Mouse (Mus musculus) natural killer cell, adult 2 months (primary cell): Measurements from ENCODE around the gene Mapk1.
"Not testable (repeated sequence)": the region's sequence is repeated elsewhere in the genome, so short reads cannot be mapped to it uniquely, and the experiment has no call there.

Source experiments
- DNase-seq, 2 experiments: peaks; one replicate each; pipeline ENCODE4 v3.0.0; 2022; ENCODE audit warnings: low spot score in 2 of 2

Gene Mapk1

DNA sequence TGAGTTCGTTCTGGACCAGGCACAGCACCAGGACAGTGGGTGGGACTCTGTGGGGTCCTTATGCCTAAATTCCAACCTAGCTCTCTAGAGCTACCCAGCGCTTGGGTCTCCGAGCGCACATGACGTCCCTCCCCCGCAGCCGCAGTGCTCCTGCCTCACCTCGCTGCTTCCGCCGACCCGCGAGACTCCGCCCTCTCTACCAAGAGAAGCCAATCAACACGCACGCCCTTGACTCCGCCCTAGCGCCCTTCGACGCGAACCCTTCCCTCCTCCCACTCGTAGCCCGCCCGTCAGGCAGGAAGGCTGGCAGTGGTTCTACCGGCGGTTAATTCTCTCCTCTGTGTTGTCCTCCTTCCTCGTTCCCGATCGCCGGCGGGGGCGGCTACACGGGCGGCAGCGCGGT lies at the start of gene Mapk1:
TSS of gene Mapk1 (plus strand) at position 252 of the 403 bp plus-strand sequence.
- peak; percentile 90 to 94 for DNase-seq

DNA sequence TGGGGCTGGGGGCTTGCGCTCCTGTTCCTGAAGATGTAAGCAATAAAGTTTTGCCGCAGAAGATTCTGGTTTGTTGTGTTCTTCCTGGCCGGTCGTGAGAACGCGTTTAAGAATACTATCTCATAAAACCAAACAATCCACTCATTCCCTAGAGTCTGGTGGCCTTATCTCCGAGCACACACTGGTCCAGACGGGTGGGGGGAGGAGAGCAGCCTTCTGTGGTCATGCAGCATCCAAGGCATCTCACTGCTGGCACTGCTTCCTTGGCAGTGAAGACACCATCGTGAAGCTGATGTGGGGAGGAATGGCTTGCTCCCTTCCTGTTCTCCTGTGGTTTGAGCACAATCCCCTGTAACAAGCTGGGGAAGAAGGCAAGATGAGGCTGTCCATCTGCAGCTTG lies 43.6 kb upstream of the Mapk1 start:
- DNase-seq = no peak

DNA sequence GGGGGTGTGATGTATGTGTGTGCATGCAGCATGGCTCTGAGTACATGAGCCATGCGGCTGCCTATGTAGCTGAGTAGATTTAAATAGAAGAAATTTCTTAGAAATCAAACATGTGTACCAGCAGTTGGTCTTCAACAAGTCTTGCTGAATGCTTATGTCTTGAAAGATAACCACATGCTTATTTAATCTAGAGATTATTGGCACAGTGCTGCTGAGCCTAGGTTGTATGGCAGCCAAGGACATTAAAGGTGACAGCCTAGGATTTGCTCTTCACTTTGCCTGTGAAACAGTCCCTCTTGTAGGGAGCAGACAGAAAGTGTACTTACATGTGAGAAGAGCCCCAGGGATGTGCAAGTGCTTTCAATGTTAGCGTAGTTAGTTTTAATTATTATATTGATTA lies 42.1 kb upstream of the Mapk1 start:
- no peak for DNase-seq

DNA sequence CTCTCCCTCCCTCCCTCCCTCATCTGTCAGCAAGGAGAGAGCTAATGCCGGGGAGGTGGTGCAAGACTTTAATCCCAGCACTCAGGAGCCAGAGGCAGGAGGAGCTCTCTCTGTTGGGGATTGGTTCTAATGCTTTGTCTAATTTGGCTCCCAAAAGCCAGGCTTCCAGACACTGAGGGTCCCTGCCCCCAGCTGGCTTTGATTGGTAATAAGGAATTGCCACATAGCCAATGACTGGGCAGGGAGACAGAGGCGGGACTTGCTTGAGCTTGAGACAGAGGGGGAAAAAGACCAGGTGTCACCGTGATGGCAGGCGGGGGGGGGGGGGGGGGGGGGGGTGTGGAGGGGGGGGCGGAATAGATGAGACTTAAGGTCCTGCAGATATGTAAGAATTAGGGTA lies 24.6 kb upstream of the Mapk1 start:
- no peak for DNase-seq

DNA sequence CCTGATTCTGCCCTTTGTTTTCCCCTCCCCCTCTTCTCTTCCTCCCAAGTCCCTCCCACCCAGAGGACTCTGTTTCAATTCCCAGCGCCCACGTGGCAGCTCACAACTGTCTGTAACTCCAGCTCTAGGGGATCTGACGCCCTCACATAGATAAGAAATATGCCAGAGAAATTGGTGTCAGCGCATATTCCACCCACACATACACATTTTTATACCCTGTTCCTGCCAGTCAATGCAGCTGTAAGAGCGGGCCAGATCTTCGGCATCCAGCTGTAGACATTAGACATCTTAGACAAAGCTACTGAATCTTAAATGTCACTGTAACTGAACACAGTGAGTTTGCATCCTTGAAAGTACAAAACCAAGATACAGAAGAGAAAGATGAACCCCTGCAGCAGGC lies 23.3 kb upstream of the Mapk1 start:
- DNase-seq = no peak

DNA sequence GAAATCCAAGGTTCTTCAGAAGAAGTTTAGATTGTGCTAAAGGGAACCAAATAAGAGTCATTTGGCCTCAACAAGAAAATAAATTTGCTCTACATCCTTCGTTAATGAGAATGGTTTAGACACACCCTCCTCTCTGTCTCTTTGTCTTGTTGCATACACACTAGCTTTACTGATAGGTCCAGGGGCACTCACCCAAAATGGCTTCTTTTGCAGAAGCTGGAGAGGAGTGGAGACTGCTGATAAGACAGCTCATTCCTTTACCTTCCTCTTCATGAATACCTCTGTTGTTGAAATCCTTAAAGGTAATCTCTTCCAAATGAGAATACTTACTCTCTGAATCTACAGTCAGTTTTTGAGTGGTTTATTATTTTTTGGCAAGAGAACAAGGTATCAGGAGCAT lies 18.0 kb upstream of the Mapk1 start:
- no peak for DNase-seq

DNA sequence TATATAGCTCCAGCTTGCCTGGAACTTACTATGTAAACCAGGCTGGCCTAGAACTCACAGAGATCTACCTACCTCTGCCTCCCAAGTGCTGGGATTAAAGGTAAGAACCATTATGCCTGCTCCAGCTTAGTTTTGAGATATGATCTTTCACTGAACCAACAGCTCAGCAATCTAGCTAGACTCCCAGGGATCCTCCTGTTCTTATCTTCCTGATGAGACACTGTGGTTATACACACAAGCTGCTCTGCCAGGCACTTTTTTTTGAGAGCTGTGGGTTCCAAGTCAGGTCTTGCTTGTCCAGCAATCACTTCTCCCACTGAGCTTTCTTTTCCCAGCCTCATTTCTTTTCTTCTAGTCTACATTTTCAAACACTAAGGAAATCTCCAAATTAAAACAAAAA lies 16.9 kb upstream of the Mapk1 start:
- no peak for DNase-seq

DNA sequence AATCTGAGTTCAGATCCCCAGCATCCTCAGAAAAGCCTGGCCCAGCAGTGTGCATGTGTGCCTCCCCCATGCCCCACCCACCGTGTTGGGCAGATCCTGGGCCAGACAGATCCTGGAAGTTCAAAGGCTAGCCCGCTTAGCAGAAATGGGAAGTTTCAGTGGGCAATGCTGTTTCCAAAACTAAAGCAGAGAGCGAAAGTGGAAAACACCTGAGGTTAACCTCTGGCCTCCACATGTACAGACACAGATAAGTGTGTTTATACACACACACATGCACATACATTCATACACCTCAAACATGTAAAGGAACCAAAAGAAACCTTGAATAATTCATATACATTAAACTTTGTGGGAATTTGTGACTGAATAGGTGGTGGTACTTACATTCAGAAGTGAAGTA lies 5.1 kb upstream of the Mapk1 start:
- DNase-seq = no peak

DNA sequence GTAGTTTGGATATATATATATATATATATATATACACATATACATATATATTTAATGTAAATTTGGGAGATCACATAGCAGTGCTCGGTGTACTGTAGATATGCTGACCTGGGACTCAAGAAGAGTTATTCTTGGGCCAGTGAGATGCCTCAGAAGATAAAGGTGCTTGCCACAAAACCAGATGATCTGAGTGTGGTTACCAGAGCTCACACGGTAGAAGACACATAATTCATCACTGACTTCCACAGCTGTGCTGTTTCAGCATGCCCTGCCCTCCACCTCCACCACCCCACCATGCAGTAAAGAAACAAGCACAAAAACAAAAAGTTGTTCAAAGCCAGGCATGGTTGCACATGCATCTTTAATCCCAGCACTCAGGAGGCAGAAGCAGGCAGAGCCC lies 4.4 kb upstream of the Mapk1 start:
- DNase-seq = peak; percentile 29 to 57

DNA sequence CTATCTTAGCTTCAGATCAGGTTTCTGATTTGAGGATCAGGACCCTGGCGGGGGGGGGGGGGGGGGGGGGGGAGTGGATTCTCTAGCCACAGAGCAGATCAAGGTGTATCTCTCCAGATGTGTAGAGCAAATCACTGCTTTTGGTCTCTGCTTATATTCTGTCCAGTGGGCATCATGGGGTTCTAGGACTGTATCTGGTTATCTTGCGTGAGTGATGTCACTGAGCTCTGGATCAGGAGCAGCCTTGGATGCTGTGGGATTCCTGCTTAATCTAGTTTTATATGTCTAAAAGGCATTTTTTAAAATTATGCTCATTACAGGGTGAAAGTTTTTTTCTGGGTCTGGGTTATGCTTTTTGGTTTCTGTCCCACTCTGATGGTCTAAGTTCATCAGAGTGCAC lies 546 bp upstream of the Mapk1 start:
- DNase-seq = no peak

DNA sequence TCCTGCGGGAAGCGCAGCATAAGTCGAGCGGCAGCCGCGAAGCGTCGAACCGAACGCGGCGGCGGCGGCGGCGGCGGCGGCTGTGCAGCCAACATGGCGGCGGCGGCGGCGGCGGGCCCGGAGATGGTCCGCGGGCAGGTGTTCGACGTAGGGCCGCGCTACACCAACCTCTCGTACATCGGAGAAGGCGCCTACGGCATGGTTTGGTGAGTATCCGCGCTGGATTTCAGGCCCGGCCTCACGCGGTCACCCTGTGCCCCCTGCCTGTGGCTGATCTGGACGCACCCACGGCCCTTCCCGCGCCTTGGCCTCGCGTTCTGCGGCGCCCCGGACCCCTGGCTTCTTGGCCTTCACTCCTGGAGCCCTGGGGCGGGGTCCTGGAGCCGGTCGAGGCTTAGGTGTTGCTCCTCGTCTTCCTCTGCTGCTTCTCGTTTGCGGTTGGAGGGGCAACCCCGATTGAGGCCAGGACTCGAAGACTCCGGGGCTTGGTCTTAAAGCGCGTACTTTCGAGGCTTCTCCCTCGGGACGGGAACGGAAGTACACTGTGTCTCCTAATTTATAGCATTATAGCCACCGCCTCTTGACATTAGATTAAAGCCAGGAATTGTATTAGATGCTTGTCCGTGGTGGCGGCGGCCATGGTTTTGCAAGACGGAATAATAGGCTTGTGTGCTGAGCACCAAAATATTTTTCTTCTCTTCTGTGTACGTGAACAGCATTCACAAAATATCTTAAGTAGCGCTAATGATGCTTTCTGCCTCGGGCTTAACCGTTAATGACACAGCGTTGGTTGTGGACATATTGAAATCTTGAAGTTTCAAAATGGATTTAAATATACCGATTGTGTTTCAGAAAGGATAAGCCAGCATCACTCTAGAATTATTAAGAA lies 596 bp downstream of the Mapk1 start:
- DNase-seq = peak in 1 of 2 experiments; percentile 62

DNA sequence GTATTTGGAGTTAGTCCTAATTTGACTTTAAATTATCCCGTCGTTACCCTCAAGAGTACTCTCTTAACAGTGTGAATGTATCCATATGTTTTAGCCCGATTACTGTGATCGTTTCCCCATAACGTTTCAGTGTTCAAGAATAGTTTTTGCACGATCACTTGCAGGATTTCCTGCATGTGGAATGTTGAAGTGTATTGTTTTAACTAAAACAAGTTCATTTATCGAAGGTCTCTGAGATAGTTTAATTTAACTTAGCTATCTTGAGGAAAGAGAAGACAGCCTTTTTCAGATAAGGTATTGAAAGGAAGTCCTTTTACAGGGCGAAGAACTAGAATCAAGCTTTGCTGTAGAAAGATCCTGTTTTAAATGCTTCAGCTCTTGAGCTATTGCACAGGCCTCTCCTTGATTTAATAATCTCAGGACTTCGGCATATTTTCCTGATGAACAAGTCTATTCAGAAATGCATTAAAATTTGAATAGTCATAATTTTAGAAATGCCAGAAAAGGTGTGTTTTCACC lies 1.3 kb downstream of the Mapk1 start:
- DNase-seq = no peak

DNA sequence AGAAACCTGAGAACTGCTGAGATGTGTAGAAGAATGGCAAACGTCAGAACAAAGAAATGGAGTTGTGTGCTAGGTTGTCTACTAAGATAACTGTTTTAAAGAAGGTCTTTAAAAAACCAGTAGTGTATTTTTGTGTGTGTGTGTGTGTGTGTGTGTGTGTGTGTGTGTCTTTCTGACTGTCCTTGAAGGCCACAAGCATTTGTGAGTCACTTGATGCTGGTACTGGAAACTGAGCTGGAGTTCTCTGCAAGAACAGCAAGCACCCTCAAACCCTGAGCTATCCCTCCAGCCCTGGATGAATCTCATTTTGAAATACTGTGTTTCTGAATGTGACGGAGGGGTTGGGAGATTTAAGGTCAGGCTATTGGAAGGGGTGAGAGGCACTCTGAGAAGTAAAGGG lies 4.1 kb downstream of the Mapk1 start:
- DNase-seq = no peak

DNA sequence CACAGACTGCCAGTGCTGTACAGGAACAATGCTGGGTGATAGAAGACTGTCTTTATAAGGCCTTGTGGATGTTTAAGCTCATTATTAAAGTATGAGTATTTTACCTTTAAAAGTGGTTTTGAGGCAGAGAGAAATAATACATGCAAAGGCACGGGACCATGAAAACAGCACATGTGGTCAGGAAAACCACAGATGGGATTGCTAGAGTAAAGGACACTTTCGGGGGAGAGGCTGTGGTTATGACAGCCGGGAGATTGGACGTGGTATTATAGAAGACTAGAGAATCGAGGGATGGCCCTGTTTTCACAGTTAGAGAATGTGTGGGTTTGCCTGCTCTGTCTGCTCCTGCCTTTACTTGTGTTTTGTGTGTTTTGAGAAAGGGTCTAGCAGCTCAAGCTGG lies 5.7 kb downstream of the Mapk1 start:
- DNase-seq = peak in 1 of 2 experiments; percentile 19

DNA sequence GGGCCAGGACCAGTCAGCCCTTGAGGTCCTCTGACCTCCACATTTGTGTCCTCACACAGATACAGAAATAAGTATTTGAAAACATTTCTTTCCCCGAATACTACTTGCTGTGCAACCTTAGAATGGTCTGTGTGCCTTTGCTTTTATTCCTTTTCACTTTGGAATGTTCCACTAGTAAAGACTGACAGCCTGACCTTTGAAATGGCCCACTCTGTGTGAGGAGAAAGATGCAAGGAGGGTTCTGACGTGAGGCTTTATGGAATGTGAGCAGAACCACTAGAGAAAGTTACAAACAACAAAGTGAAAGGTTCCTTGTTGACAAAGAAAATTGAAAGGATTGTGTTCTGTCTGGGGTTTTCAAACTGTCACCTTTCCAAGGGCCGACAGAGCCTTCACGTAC lies 6.8 kb downstream of the Mapk1 start:
- DNase-seq = no peak

DNA sequence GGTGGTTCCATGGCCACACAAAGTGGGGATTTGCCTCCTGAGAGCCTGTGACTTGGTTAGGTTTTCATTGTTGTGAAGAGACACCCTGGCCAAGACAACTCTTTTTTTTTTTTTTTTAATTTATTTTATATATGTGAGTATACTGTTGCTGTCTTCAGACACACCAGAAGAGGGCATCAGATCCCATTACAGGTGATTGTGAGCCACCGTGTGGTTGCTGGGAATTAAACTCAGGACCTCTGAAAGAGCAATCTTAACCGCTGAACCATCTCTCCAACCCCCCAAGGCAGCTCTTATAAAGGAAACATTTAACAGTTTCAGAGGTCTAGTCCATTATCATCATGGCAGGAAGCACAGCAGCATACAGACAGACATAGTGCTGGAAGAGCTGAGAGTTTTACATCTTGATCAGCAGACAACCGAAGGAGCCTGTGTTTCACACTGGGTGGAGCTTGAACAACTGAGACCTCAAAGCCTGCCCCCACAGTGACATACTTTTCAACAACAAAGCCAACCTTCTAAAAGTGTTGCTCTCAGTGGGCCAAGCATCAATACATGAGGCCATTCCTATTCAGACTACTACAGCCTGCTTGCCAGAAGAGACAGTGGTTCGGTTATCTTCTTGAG lies 11.4 kb downstream of the Mapk1 start:
- DNase-seq = peak; percentile 32 to 60

DNA sequence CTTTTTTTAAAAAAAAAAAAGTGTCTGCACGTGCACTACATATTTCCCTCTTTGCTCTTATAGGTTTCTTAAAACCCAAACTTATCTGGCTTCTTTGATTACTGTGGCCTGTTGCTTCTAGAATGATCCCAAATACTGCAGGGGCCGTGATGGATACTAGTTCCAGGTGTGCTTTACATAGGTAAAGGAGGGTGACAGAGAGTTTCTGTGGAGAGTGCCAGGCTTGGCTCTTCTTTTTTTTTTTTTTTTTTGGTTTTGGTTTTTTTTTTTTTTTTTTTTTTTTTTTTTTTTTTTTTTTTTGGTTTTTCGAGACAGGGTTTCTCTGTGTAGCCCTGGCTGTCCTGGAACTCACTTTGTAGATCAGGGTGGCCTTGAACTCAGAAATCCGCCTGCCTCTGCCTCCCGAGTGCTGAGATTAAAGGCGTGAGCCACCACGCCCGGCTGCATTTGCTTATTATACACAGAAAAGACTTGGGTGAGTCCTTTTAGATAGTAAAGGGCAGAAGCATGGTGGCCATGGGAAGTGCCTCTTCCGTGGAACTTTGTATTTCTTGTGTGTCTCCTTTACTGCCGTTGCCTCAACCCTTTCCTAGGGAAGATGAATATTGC lies 13.0 kb downstream of the Mapk1 start:
- DNase-seq = not testable (repeated sequence)

DNA sequence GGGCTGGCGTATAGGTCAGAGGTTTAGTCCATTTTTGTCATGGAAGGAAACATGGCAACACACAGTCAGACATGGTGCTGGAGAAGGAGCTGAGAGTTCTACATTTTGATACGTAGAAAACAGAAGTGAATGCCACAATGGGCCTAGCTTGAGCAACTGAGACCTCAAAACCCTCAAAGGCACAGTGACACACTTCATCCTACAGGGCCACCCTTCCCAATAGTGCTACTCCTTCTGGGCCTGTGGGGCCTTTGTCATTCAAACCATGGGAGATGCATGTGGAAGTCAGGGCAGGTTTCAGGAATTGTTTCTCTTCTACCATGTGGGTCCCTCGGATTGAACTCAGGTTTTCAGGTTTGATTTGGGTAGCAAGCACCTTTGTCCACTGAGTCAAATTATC lies 17.9 kb downstream of the Mapk1 start:
- DNase-seq = no peak

DNA sequence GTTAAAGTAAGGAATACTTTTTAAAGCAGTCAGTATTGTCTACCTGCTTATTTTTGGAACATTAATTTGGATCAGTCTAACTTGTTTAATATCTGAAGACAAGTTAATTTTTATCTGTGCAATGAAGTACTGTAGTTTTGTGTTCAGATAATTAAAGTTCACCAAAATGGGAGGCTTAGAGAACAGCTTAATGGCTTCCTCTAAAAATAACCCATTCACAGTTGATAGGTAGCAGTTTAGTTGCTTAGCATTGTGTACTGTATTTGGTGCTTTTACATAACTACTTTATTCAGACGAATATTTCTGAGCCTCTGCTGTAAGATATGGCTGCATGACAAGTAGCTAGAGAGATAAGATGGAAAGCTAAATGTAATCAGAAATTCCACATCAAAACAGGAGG lies 23.9 kb downstream of the Mapk1 start:
- no peak for DNase-seq

DNA sequence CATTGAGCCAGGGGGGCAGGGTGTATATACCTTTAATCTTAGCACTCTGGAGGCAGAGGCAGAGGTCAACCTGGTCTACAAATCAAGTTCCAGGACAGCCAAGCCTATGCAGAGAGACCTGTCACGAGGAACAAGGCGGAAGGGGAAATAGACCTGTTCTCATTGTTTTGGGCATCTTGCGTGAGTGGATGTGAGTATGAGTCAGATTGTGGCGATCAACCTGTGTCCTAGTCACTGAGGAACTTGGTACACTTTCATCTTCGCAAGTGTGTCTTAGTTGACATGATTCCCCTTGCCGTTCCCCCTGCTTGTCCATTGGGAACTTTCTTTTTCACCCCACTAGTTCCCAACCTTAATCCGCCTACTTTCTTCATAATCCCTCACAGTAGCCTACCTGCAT lies 26.9 kb downstream of the Mapk1 start:
- no peak for DNase-seq

DNA sequence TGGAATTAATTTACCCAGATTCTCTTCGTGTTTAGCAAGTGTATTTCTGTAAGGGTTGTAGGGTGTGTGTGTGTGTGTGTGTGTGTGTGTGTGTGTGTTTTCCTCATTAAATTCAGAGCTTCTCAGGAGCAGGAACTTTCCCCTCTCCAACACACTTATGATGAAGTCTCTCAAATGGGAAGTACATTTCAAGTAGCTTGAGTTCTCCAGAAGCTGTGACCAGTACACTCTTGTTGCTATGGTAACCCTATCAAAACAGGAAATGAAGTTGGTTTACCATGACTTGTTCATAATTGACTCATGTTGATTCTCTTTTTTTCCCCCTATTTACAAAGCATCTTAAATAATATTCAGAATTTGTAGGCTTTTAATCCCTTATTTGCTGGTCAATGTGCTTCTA lies 29.4 kb downstream of the Mapk1 start:
- peak; percentile 9 to 47 for DNase-seq

DNA sequence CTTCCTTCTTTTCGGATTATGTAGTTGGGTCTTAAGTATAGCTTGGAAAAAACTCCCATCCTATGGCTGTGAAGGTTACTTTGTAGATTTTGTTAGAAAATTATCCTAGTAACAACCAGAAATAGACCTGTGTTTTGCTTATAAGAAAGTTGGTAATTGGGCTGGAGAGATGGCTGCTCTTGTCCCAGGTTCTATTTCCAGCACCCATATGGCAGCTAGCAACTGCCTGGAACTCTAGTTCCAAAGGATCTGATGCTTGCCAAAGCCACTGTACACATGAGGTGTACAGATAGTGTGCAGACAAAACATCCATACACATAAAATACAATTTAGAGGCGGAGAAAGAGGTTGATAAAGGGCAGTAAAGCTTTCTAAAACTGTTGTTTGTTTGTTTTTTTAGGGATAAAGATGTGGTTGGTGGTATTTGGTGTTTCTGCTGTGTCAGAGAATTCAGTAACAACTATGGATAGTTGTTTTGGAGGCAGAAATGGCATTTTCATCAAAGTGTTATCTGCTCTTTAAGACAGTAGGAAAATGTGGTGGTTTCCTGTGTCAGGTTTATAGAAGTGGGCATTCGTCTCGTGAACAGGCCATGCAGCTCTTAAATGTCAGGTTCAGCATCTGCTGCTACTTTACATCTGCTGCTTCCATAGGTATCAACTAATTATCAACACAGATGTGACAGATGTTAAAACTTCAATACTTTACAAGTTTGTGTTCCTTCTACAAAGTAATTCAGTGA lies 32.1 kb downstream of the Mapk1 start:
- peak in 1 of 2 experiments; percentile 19 for DNase-seq
